35 mouse cellular contexts compared by ENCODE assay signal in the genomic region with DNA sequence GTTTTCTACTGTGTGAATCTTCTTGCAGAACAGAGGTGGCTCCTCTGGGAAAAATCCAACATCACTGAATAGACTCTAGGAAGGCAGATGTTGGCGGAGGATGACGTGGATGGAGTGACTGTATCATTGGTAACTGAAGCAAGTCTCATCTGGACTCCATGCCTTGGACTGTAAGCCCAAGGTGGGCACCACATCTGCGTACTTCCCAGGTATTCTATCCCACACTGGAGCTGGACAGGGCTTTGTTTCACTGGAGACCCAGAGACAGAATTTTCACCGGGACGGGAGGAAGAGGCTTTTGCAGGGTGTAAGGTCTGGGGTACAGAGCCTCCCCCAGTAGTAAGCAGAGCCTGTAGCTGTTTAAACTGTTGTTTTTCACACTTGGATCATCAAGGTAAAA. TPM values are rescaled to one million over a fixed set of nuclear protein-coding genes. Genes with fewer than 3 reads are reported as not detected.
"Had no signal": no experiment of that assay in that cellular context is flagged by ENCODE, and none has a peak within 500 bp of the region (broad histone marks: within the 10 kb centered on the region; RNA-seq: fewer than 3 reads in every experiment).

No protein-coding gene starts in this region.

- H3K27ac ChIP-seq: heart, embryonic 13.5 days; heart, embryonic 15.5 days; hindbrain, embryonic 10.5 days; hindbrain, embryonic 12.5 days; hindbrain, embryonic 13.5 days; hindbrain, embryonic 14.5 days; hindbrain, embryonic 15.5 days; hindbrain, postnatal 0 days; intestine, embryonic 15.5 days; kidney, embryonic 15.5 days; kidney, postnatal 0 days; layer of hippocampus, adult 2 months; left cerebral cortex, adult 2 months had no signal

- DNase-seq: heart, postnatal 10 days; heart, postnatal 14 days; heart, postnatal 36 days; heart, postnatal 4 days; kidney, adult 11 months; kidney, adult 18-20 months; kidney, adult 2 months; kidney, adult 8-10 months; kidney, adult 9 months; kidney, postnatal 10 days; kidney, postnatal 14 days; kidney, postnatal 25 days; kidney, postnatal 36 days; kidney, postnatal 4 days; layer of hippocampus, adult 9-11 months; layer of hippocampus, postnatal 36 days had no signal

- H3K9ac ChIP-seq: heart, embryonic 12.5 days; heart, embryonic 13.5 days; heart, embryonic 15.5 days; hindbrain, embryonic 12.5 days; hindbrain, embryonic 13.5 days; hindbrain, embryonic 14.5 days; hindbrain, embryonic 15.5 days; intestine, embryonic 15.5 days; kidney, embryonic 15.5 days had no signal

- H3K4me2 ChIP-seq: heart, embryonic 11.5 days; heart, embryonic 12.5 days; heart, embryonic 13.5 days; heart, embryonic 15.5 days; hindbrain, embryonic 12.5 days; hindbrain, embryonic 13.5 days; hindbrain, embryonic 14.5 days; hindbrain, embryonic 15.5 days; intestine, embryonic 15.5 days; kidney, embryonic 15.5 days had no signal

- ATAC-seq: hindbrain, embryonic 16.5 days; hindbrain, postnatal 0 days; inflammation-experienced regulatory T-cells, adult 6 months; intestine, embryonic 15.5 days; intestine, embryonic 16.5 days; intestine, postnatal 0 days had no signal

- H3K4me1 ChIP-seq: heart, embryonic 15.5 days; hindbrain, embryonic 12.5 days; hindbrain, embryonic 13.5 days; hindbrain, embryonic 15.5 days; intestine, embryonic 15.5 days had no signal

- H3K4me3 ChIP-seq: heart, embryonic 12.5 days; heart, embryonic 13.5 days; heart, embryonic 15.5 days; hindbrain, embryonic 10.5 days; hindbrain, embryonic 12.5 days; hindbrain, embryonic 13.5 days; hindbrain, embryonic 15.5 days; intestine, embryonic 15.5 days; kidney, embryonic 15.5 days; layer of hippocampus, adult 2 months; left cerebral cortex, adult 2 months had no signal

- H3K36me3 ChIP-seq: heart, embryonic 12.5 days; heart, embryonic 13.5 days; heart, embryonic 15.5 days; hindbrain, embryonic 10.5 days; hindbrain, embryonic 12.5 days; hindbrain, embryonic 13.5 days; hindbrain, embryonic 15.5 days; intestine, embryonic 15.5 days; kidney, embryonic 15.5 days had no signal

- H3K27me3 ChIP-seq: heart, embryonic 12.5 days; heart, embryonic 13.5 days; heart, embryonic 15.5 days; hindbrain, embryonic 12.5 days; hindbrain, embryonic 13.5 days; hindbrain, embryonic 15.5 days; intestine, embryonic 15.5 days; kidney, embryonic 15.5 days had no signal

- H3K9me3 ChIP-seq: heart, embryonic 12.5 days; heart, embryonic 13.5 days; heart, embryonic 15.5 days; hindbrain, embryonic 10.5 days; hindbrain, embryonic 12.5 days; hindbrain, embryonic 13.5 days; hindbrain, embryonic 15.5 days; intestine, embryonic 15.5 days; kidney, embryonic 15.5 days had no signal

RNA-seq across cellular contexts. Expression of a gene that starts 52.1 kb away (rescaled TPM):
- total RNA-seq: heart, postnatal 36 days had no signal
